ENCODE assay signal across 26 mouse cellular contexts in genomic region chr1:80713920-80714319, GRCm38 (mm10). TPM values are rescaled to one million over a fixed set of nuclear protein-coding genes. Genes with fewer than 3 reads are reported as not detected.
DNase-seq lines count a peak whose midpoint lies in the region; ATAC-seq and TF ChIP-seq lines count a peak whose summit lies in the region.
"Had no signal": no experiment of that assay in that cellular context is flagged by ENCODE, and none has a peak within 500 bp of the region (broad histone marks: within the 10 kb centered on the region; RNA-seq: fewer than 3 reads in every experiment).

No protein-coding gene starts in this region.

- H3K27ac ChIP-seq in embryonic facial prominence, embryonic 10.5 days (replicated peaks), result no peak overlapping the region
- H3K27ac ChIP-seq in midbrain, postnatal 0 days (ENCODE audit: low read depth, low read length), result no peak overlapping the region
- H3K27ac ChIP-seq: forebrain, embryonic 10.5 days; forebrain, embryonic 13.5 days; heart, embryonic 13.5 days; hindbrain, embryonic 14.5 days; hindbrain, postnatal 0 days had no signal

- no peak for DNase-seq in lung, postnatal 25 days (ENCODE audit: low spot score)
- DNase-seq in adipocyte (ENCODE audit: low spot score), result no peak
- DNase-seq in embryonic facial prominence, embryonic 10.5 days (ENCODE audit: low spot score), result no peak
- no peak for DNase-seq in midbrain, postnatal 0 days (ENCODE audit: low spot score)
- DNase-seq: adrenal gland, adult 2 months; adrenal gland, postnatal 14 days; cerebellum, adult 11 months; cerebellum, adult 2 months; cerebellum, adult 9-11 months; cerebellum, postnatal 25 days; embryo, embryonic 11 days; gastrocnemius, postnatal 10 days; gastrocnemius, postnatal 36 days; heart, adult 18-20 months; heart, postnatal 14 days; heart, postnatal 4 days had no signal

- TF ChIP-seq CTCF in midbrain, postnatal 0 days (IDR thresholded peaks at IDR 0.05), result no peak

- H3K4me3 ChIP-seq in embryonic facial prominence, embryonic 10.5 days, result no peak overlapping the region
- H3K4me3 ChIP-seq in midbrain, postnatal 0 days (ENCODE audit: low read depth, low read length), result no peak overlapping the region
- H3K4me3 ChIP-seq: forebrain, embryonic 10.5 days; forebrain, embryonic 13.5 days; heart, embryonic 13.5 days had no signal

- ATAC-seq in activated CD4-positive, CD25-positive, alpha-beta regulatory T cell, adult 4 months, result peak; percentile 10
- ATAC-seq in granulocyte monocyte progenitor cell, adult 5-6 weeks (replicated peaks; ENCODE audit: poor library complexity, severe bottlenecking), result peak; percentile 72
- peak; percentile 56 for ATAC-seq in megakaryocyte progenitor cell, adult 5-6 weeks (replicated peaks; ENCODE audit: poor library complexity)
- peak; percentile 57; the same call in 1 of the 2 replicates for ATAC-seq in neutrophil, adult 5-6 weeks (ENCODE audit: extremely low read depth, insufficient number of reproducible peaks, low FRiP score, poor library complexity, severe bottlenecking)
- ATAC-seq in midbrain, postnatal 0 days (ENCODE audit: low FRiP score), result no peak
- ATAC-seq: forebrain, embryonic 13.5 days; forebrain, embryonic 16.5 days; hindbrain, postnatal 0 days had no signal

- no peaks in the 10 kb centered on the region for H3K9me3 ChIP-seq in embryonic facial prominence, embryonic 10.5 days
- no peaks in the 10 kb centered on the region for H3K9me3 ChIP-seq in midbrain, postnatal 0 days (ENCODE audit: low read length)
- H3K9me3 ChIP-seq: forebrain, embryonic 10.5 days; forebrain, embryonic 13.5 days; heart, embryonic 13.5 days had no signal

- H3K4me2 ChIP-seq in midbrain, postnatal 0 days (ENCODE audit: low read depth, low read length, poor library complexity, severe bottlenecking), result no peak overlapping the region
- H3K4me2 ChIP-seq: forebrain, embryonic 13.5 days; heart, embryonic 13.5 days; hindbrain, embryonic 14.5 days had no signal

- no peaks in the 10 kb centered on the region for H3K27me3 ChIP-seq in embryonic facial prominence, embryonic 10.5 days (replicated peaks; ENCODE audit: low read depth, poor library complexity, severe bottlenecking)
- no peaks in the 10 kb centered on the region for H3K27me3 ChIP-seq in midbrain, postnatal 0 days (ENCODE audit: insufficient read depth, low read length)
- H3K27me3 ChIP-seq: forebrain, embryonic 13.5 days; heart, embryonic 13.5 days had no signal

- H3K4me1 ChIP-seq in embryonic facial prominence, embryonic 10.5 days, result no peaks in the 10 kb centered on the region
- H3K4me1 ChIP-seq in midbrain, postnatal 0 days (ENCODE audit: insufficient read depth, low read length), result no peaks in the 10 kb centered on the region
- H3K4me1 ChIP-seq: forebrain, embryonic 10.5 days had no signal

- 91% methylated on average over 1 of the region's 1 CpGs for WGBS in embryonic facial prominence, embryonic 10.5 days
- 95% methylated on average over 1 of the region's 1 CpGs for WGBS in midbrain, postnatal 0 days

- no peaks in the 10 kb centered on the region for H3K36me3 ChIP-seq in embryonic facial prominence, embryonic 10.5 days (replicated peaks)
- H3K36me3 ChIP-seq in midbrain, postnatal 0 days (ENCODE audit: insufficient read depth, low read length), result no peaks in the 10 kb centered on the region
- H3K36me3 ChIP-seq: forebrain, embryonic 10.5 days; heart, embryonic 13.5 days had no signal

- H3K9ac ChIP-seq in midbrain, postnatal 0 days (replicated peaks; ENCODE audit: low read length, poor library complexity, severe bottlenecking), result no peak overlapping the region
- H3K9ac ChIP-seq: forebrain, embryonic 13.5 days; heart, embryonic 13.5 days; hindbrain, embryonic 14.5 days had no signal

RNA-seq across cellular contexts. Expression of gene Dock10, which starts 44.4 kb away (rescaled TPM):
- 100 to 1,000 TPM in 1 of 2 experiments, 10 to 100 TPM in 1; 93.0 to 114 TPM for polyA plus RNA-seq in activated CD4-positive, CD25-positive, alpha-beta regulatory T cell, adult 4 months (2017; shearing (Covaris generic))
- 149 TPM in 2 replicates for total RNA-seq in granulocyte monocyte progenitor cell, adult 5-6 weeks (2014; fragmentation: Nextera tagmentation)
- total RNA-seq in granulocyte monocyte progenitor cell, adult 5-6 weeks (2017), result 117 and 126 TPM in 2 replicates
- 127 and 144 TPM in 2 replicates for total RNA-seq in megakaryocyte progenitor cell, adult 5-6 weeks (2015)
- total RNA-seq in megakaryocyte progenitor cell, adult 5-6 weeks (2017), result 88.8 and 109 TPM in 2 replicates
- 186 and 187 TPM in 2 replicates for total RNA-seq in neutrophil, adult 5-6 weeks (2017)
- 1.8 and 3.2 TPM in 2 replicates for polyA plus RNA-seq in embryonic facial prominence, embryonic 10.5 days (2016; fragmentation: Nextera tagmentation; extraction: Ambion mirVana)
- 10.6 and 12.8 TPM in 2 replicates for total RNA-seq in midbrain, postnatal 0 days (2014; rRNA removed)
- polyA plus RNA-seq in midbrain, postnatal 0 days (2015; fragmentation: Nextera tagmentation; extraction: Ambion mirVana), result 2.2 and 3.0 TPM in 2 replicates
